Mouse (Mus musculus): ENCODE data around the gene Pak7. TPM values are rescaled to one million over a fixed set of nuclear protein-coding genes. Genes with fewer than 3 reads are reported as not detected.
"Not testable (repeated sequence)": the region's sequence is repeated elsewhere in the genome, so short reads cannot be mapped to it uniquely, and the experiment has no call there.

Gene Pak7
- polyA plus RNA-seq, 1 experiment: not detected

DNA sequence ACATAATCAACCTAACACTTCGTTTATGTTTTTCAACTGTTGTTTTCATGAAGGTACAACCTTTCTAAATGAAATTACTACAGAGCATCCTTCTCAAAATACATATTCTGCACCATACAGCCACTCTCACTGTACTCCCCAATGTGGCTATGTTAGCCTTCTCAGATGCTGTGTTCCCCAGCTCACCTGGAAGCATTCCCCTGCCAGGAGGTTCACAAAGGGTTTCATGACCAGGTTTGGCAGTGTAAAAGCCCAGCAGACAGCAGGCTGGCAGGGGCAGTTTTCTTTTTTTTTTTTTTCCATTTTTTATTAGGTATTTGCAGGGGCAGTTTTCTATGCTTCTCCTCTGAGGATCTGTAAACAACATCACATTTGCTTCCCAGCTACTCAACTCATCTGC lies 105.7 kb downstream of the Pak7 start:
- no peak overlapping the region for H3K4me3 ChIP-seq
- no peak for TF ChIP-seq POLR2AphosphoS2 (IDR thresholded peaks at IDR 0.05; ENCODE audit: insufficient read length, low read depth)
- TF ChIP-seq TCF12 (IDR thresholded peaks at IDR 0.05; ENCODE audit: insufficient read depth, poor library complexity, severe bottlenecking): no peak
- no peak for TF ChIP-seq USF1 (IDR thresholded peaks at IDR 0.05; ENCODE audit: low read depth)
- TF ChIP-seq REST (IDR thresholded peaks at IDR 0.05; ENCODE audit: insufficient read depth, insufficient read length): no peak
- TF ChIP-seq CEBPB (IDR thresholded peaks at IDR 0.05; ENCODE audit: insufficient read depth, poor library complexity, severe bottlenecking): no peak
- TF ChIP-seq POLR2A (IDR thresholded peaks at IDR 0.05; ENCODE audit: insufficient read length, low read depth): no peak
- TF ChIP-seq TCF3 (IDR thresholded peaks at IDR 0.05; ENCODE audit: insufficient read length, low read depth): no peak
- TF ChIP-seq SRF (IDR thresholded peaks at IDR 0.05; ENCODE audit: control insufficient read depth, insufficient read length, low read depth): no peak
- no peak for TF ChIP-seq MYOD1 (IDR thresholded peaks at IDR 0.05; ENCODE audit: control insufficient read depth in 1 of 3, insufficient read length in 2 of 3, low read depth in 2 of 3)
- TF ChIP-seq MAX (IDR thresholded peaks at IDR 0.05; ENCODE audit: low read depth): no peak
- no peak for TF ChIP-seq MYOG (IDR thresholded peaks at IDR 0.05; ENCODE audit: control insufficient read depth in 1 of 3, insufficient read depth in 1 of 3, insufficient read length in 2 of 3, low read depth in 2 of 3)
- no peak for TF ChIP-seq E2F4 (IDR thresholded peaks at IDR 0.05; ENCODE audit: insufficient read depth)
- H3K36me3 ChIP-seq (ENCODE audit: control insufficient read depth, insufficient read depth): no peaks in the 10 kb centered on the region
- no peaks in the 10 kb centered on the region for H3K27me3 ChIP-seq (ENCODE audit: control insufficient read depth, insufficient read depth, insufficient read length)
- H3ac ChIP-seq (ENCODE audit: control insufficient read depth, insufficient read length): no peak overlapping the region
- no peak overlapping the region for H3K4me2 ChIP-seq (ENCODE audit: low read depth)
- H3K79me2 ChIP-seq (ENCODE audit: control insufficient read depth, insufficient read depth): no peaks in the 10 kb centered on the region

DNA sequence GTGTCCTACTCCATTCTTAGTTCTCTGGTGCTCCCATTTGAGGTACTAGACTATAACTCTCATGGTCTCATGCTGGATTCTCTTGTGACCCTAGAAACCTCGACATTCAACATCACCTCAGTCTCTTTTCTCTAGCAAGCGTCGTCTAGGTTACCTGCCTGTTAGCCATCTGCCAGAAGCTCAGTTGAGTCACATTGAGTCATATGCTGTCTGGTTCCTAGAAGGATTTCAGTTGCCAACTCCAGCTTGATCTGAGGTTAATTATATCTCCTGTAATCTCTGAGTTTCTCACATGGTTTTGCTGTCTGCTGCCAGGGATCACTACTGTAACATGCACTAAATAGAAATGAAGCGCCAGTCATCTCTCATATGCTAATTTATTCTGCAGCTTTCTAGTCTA lies 145.8 kb downstream of the Pak7 start:
- H3ac ChIP-seq (ENCODE audit: control insufficient read depth, insufficient read length); H3K79me2 ChIP-seq (ENCODE audit: control insufficient read depth, insufficient read depth); H3K4me3 ChIP-seq; H3K27me3 ChIP-seq (ENCODE audit: control insufficient read depth, insufficient read depth, insufficient read length); H3K36me3 ChIP-seq (ENCODE audit: control insufficient read depth, insufficient read depth); H3K4me2 ChIP-seq (ENCODE audit: low read depth): not testable (repeated sequence)

DNA sequence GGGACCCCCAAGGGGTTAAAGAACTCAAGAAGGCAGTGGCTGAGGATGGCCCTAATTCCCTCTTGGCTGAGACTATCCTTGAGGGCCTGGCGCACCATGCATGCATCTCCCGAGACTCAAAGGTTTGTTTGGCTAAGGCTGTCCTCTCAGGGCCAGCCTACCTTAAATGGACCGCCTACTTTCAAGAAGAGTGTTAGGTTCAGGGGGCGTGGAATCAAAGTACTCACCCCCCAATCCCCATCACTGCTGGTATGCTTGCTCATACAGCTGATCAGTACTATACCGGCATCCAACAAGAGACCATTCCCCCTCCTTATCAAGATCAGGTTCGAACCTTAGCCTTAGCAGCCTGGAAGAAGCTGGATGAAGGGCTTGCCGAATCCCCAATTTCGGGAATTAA lies 156.5 kb downstream of the Pak7 start:
- no peak for TF ChIP-seq USF1 (IDR thresholded peaks at IDR 0.05; ENCODE audit: low read depth)
- no peak for TF ChIP-seq TCF12 (IDR thresholded peaks at IDR 0.05; ENCODE audit: insufficient read depth, poor library complexity, severe bottlenecking)
- no peak for TF ChIP-seq MAX (IDR thresholded peaks at IDR 0.05; ENCODE audit: low read depth)
- no peak for TF ChIP-seq E2F4 (IDR thresholded peaks at IDR 0.05; ENCODE audit: insufficient read depth)
- no peak for TF ChIP-seq REST (IDR thresholded peaks at IDR 0.05; ENCODE audit: insufficient read depth, insufficient read length)
- no peak for TF ChIP-seq MYOG (IDR thresholded peaks at IDR 0.05; ENCODE audit: control insufficient read depth in 1 of 3, insufficient read depth in 1 of 3, insufficient read length in 2 of 3, low read depth in 2 of 3)
- TF ChIP-seq POLR2AphosphoS2 (IDR thresholded peaks at IDR 0.05; ENCODE audit: insufficient read length, low read depth): no peak
- no peak for TF ChIP-seq CEBPB (IDR thresholded peaks at IDR 0.05; ENCODE audit: insufficient read depth, poor library complexity, severe bottlenecking)
- Histone ChIP-seq H3ac (ENCODE audit: control insufficient read depth, insufficient read length) (no peak overlapping the region), H3K79me2 (ENCODE audit: control insufficient read depth, insufficient read depth) (no peaks in the 10 kb centered on the region), H3K36me3 (ENCODE audit: control insufficient read depth, insufficient read depth) (no peaks in the 10 kb centered on the region), H3K4me3 (no peak overlapping the region), H3K4me2 (ENCODE audit: low read depth) (no peak overlapping the region), H3K27me3 (ENCODE audit: control insufficient read depth, insufficient read depth, insufficient read length) (no peaks in the 10 kb centered on the region)

DNA sequence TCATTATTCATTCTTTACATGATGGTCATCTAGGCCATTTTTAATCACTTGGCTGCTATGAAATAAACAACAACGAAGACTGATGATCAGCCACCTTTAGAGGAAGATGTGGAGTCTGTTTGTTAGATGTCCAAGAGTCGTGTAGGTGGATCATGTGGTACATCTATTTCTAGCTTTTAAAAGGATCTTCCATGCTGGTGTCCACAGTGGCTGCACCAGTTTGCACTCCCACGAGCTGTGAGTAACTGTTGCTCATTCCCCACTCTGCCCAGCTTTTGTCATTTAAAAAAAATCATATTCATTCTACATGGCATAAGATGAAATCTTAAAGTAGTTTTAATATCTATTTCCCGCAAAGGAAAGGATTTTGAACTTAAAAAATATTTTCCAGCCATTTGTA lies 183.7 kb downstream of the Pak7 start:
- Histone ChIP-seq H3K4me3 (no peak overlapping the region), H3K79me2 (ENCODE audit: control insufficient read depth, insufficient read depth) (no peaks in the 10 kb centered on the region), H3K36me3 (ENCODE audit: control insufficient read depth, insufficient read depth) (no peaks in the 10 kb centered on the region), H3ac (ENCODE audit: control insufficient read depth, insufficient read length) (no peak overlapping the region), H3K4me2 (ENCODE audit: low read depth) (no peak overlapping the region), H3K27me3 (ENCODE audit: control insufficient read depth, insufficient read depth, insufficient read length) (no peaks in the 10 kb centered on the region)
- TF ChIP-seq MYOG (IDR thresholded peaks at IDR 0.05; ENCODE audit: control insufficient read depth in 1 of 3, insufficient read depth in 1 of 3, insufficient read length in 2 of 3, low read depth in 2 of 3): no peak
- TF ChIP-seq REST (IDR thresholded peaks at IDR 0.05; ENCODE audit: insufficient read depth, insufficient read length): no peak
- no peak for TF ChIP-seq SRF (IDR thresholded peaks at IDR 0.05; ENCODE audit: control insufficient read depth, insufficient read length, low read depth)
- TF ChIP-seq POLR2A (IDR thresholded peaks at IDR 0.05; ENCODE audit: insufficient read length, low read depth): no peak
- no peak for TF ChIP-seq E2F4 (IDR thresholded peaks at IDR 0.05; ENCODE audit: insufficient read depth)
- no peak for TF ChIP-seq CEBPB (IDR thresholded peaks at IDR 0.05; ENCODE audit: insufficient read depth, poor library complexity, severe bottlenecking)
- no peak for TF ChIP-seq MAX (IDR thresholded peaks at IDR 0.05; ENCODE audit: low read depth)
- TF ChIP-seq USF1 (IDR thresholded peaks at IDR 0.05; ENCODE audit: low read depth): no peak
- TF ChIP-seq MYOD1 (IDR thresholded peaks at IDR 0.05; ENCODE audit: control insufficient read depth in 1 of 3, insufficient read length in 2 of 3, low read depth in 2 of 3): no peak

DNA sequence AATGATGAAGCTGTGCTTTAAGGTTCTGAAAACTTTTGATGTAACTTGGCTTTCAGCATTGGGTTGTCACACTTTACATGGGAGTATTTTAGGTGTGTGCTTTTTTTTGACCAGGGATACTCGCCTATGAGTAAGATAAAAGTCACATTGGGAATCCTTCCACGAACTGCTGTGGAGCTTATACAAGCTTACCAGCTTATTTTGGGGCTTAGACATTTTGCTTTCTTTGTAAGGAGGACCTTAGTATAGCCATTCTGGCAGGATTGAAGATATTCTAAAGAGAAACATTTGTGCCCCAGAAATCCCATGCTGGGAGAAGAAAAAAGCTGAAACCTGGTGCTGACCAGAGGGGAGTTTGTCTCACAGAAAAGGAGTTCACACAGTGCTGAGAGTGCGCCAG lies 212.7 kb downstream of the Pak7 start:
- H3K4me2 ChIP-seq (ENCODE audit: low read depth): no peak overlapping the region
- H3K4me3 ChIP-seq: no peak overlapping the region
- no peaks in the 10 kb centered on the region for H3K27me3 ChIP-seq (ENCODE audit: control insufficient read depth, insufficient read depth, insufficient read length)
- no peaks in the 10 kb centered on the region for H3K79me2 ChIP-seq (ENCODE audit: control insufficient read depth, insufficient read depth)
- H3ac ChIP-seq (ENCODE audit: control insufficient read depth, insufficient read length): no peak overlapping the region
- TF ChIP-seq CEBPB (IDR thresholded peaks at IDR 0.05; ENCODE audit: insufficient read depth, poor library complexity, severe bottlenecking) (no peak), POLR2AphosphoS2 (IDR thresholded peaks at IDR 0.05; ENCODE audit: insufficient read length, low read depth) (no peak), MYOG (IDR thresholded peaks at IDR 0.05; ENCODE audit: control insufficient read depth in 1 of 3, insufficient read depth in 1 of 3, insufficient read length in 2 of 3, low read depth in 2 of 3) (no peak), MYOD1 (IDR thresholded peaks at IDR 0.05; ENCODE audit: control insufficient read depth in 1 of 3, insufficient read length in 2 of 3, low read depth in 2 of 3) (no peak), POLR2A (IDR thresholded peaks at IDR 0.05; ENCODE audit: insufficient read length, low read depth) (no peak), MAX (IDR thresholded peaks at IDR 0.05; ENCODE audit: low read depth) (no peak), USF1 (IDR thresholded peaks at IDR 0.05; ENCODE audit: low read depth) (no peak), E2F4 (IDR thresholded peaks at IDR 0.05; ENCODE audit: insufficient read depth) (no peak), TCF12 (IDR thresholded peaks at IDR 0.05; ENCODE audit: insufficient read depth, poor library complexity, severe bottlenecking) (no peak), TCF3 (IDR thresholded peaks at IDR 0.05; ENCODE audit: insufficient read length, low read depth) (no peak)
- no peaks in the 10 kb centered on the region for H3K36me3 ChIP-seq (ENCODE audit: control insufficient read depth, insufficient read depth)

All from myocyte (in vitro differentiated cells).